Mouse (Mus musculus): ENCODE data around the gene Anp32a. TPM values are rescaled to one million over a fixed set of nuclear protein-coding genes. Genes with fewer than 3 reads are reported as not detected.

Anp32a gene
- polyA plus RNA-seq, 1 experiment from 2014 or later, result 1,273 TPM

DNA sequence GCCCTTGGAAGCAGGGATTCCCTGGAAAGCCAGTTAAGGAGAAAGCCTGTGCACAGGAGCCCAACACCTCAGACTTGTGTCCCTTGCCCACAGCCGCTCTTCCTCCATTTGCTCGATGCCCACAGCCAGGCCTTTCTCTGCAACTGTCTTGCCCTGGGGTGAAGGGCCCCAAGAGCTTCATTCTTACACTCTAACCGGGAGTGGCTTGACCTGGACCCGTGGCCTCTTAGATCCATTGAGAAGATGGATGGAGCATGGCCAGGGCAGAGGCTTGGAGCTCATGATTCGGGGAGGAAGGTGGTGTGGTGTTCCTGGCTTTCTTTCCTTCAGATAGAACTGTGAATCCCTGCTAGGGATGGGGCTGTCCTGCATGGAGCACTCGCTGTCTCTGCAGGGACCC lies 28.1 kb downstream of the Anp32a start:
- H3K27ac ChIP-seq, result no peak overlapping the region
- no peak overlapping the region for H3K4me3 ChIP-seq (ENCODE audit: inconsistent target)
- no peaks in the 10 kb centered on the region for H3K36me3 ChIP-seq (ENCODE audit: inconsistent target)
- H3K79me2 ChIP-seq (ENCODE audit: inconsistent target), result peaks cover 81% of the 10 kb centered on the region
- 95% methylated on average over 6 of the region's 6 CpGs for WGBS (ENCODE audit: missing documents)

DNA sequence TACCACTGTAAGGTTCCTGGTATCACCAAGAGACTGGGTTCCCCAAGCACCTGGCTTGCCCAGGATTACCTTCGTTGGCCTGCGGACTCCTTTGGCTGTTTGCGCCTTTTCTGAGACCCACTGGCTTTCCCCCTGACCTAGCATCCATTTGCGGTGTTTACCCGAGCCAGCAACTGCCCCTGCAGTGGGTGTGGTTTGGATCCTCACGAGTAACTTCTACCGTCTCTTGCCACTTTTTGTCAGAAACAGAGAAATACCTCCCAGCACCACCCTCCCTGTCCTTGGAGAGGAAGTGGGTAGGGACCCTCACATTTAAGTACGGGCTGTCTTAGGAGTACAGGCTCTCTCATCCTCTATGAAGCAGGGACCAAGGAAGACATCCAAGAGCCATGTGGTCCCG lies 29.1 kb downstream of the Anp32a start:
- 62% methylated on average over 8 of the region's 9 CpGs for WGBS (ENCODE audit: missing documents)
- Histone ChIP-seq H3K79me2 (ENCODE audit: inconsistent target) (peaks cover 71% of the 10 kb centered on the region), H3K4me3 (ENCODE audit: inconsistent target) (no peak overlapping the region), H3K36me3 (ENCODE audit: inconsistent target) (no peaks in the 10 kb centered on the region), H3K27ac (no peak overlapping the region)

DNA sequence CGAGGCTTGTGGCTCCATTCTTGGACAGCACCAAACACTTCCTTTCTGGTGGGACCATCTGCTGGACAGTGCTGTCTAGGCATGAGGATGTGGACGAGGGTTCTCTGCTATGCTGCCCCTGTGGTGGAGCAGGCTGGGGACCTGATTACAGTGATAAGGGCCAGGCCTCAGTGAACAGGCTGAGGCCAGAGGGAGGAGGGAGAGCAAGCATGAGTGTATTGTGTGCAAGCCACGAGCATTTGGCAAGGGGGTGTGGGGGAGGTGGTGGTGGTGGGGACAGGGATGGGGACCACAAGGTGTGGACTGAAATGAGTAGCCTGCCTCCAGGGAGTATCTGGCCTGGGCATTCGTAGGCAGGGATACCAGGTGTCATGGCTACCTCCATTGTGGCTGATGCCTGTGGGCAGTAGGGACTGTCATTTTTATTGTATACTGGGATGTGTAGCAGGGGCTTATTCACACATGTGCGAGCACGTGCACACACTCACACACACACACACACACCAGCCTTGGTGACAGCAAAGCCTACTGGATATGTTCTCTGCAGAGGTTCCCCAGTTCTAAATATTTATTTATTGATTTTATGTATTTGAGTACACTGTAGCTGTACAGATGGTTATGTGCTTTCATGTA lies 29.7 kb downstream of the Anp32a start:
- 74% methylated on average over 6 of the region's 6 CpGs for WGBS (ENCODE audit: missing documents)
- Histone ChIP-seq H3K27ac (no peak overlapping the region), H3K36me3 (ENCODE audit: inconsistent target) (peaks cover 3% of the 10 kb centered on the region; the same call in 1 of the 2 replicates), H3K4me3 (ENCODE audit: inconsistent target) (no peak overlapping the region), H3K79me2 (ENCODE audit: inconsistent target) (peaks cover 69% of the 10 kb centered on the region)

DNA sequence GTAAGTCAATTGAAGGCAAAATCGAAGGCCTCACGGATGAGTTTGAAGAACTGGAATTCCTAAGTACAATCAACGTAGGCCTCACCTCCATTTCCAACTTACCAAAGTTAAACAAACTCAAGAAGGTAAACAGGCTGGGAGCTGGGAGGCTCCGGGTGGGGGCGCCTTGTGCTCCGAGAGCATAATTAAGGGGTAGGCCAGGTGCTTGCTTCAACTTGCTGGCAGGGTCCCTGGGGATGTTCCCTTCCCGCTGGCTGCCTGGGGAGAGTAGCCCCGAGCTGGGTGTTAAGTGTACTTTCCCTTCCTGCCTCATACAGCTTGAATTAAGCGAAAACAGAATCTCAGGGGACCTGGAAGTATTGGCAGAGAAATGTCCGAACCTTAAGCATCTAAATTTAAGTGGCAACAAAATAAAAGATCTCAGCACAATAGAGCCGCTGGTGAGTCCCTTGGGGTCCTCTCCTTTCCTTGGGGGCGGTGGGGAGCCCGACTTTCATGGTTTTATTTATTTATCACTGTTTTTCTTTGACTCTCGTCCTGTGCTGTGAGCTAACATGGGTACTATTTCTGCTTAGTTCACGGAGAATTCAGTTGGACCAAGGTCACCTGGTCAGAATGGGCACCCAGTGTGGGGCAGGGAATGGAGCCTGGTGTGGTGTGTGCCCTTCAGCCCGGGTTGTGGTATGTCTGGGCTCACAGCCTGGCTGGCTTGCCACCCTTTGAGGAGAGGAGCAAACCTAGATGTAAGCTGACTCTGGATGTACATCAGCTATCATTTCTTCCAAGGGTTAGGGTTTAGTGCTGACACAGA lies 30.9 kb downstream of the Anp32a start:
- 92% methylated on average over 13 of the region's 16 CpGs for WGBS (ENCODE audit: missing documents)
- peaks cover 57% of the 10 kb centered on the region for H3K79me2 ChIP-seq (ENCODE audit: inconsistent target)
- no peak overlapping the region for H3K27ac ChIP-seq
- no peak overlapping the region for H3K4me3 ChIP-seq (ENCODE audit: inconsistent target)
- peaks cover 11% of the 10 kb centered on the region; the same call in 1 of the 2 replicates for H3K36me3 ChIP-seq (ENCODE audit: inconsistent target)

DNA sequence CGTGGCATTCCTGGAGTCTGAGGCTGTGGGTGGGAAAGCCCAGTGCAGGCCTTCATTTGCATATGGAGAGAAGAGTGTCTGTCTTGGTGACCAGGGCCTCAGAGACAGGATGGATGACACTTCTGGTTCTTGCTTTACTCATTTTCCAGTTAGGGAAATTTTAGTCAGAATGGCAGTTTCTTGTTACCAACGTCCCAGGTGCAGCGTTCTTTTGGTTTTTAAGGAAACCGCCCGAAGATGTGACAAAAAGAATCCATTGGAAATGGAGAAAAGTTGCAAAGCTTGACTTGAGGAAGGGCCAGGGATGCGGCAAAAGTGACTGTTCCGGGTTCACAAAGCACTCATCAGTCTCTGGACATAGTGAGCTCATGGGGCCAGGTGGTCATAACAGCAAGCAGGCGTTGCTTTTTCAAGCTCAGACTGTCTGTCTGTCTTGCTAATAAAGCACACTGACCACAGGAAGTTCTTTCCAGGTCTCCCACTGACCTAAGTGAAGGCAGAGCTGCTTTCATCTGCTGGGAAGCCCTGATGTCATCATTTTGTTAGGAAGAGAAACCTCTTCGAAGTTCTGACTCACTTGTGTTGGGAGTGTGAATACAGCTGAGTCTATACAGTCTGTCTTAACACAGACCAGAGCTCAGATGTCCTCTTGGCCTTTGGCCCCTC lies 31.6 kb downstream of the Anp32a start:
- peaks cover 50% of the 10 kb centered on the region for H3K79me2 ChIP-seq (ENCODE audit: inconsistent target)
- no peak overlapping the region for H3K4me3 ChIP-seq (ENCODE audit: inconsistent target)
- H3K36me3 ChIP-seq (ENCODE audit: inconsistent target), result peaks cover 18% of the 10 kb centered on the region; the same call in 1 of the 2 replicates
- 77% methylated on average over 9 of the region's 9 CpGs for WGBS (ENCODE audit: missing documents)
- H3K27ac ChIP-seq, result peak overlapping the region; percentile 84

DNA sequence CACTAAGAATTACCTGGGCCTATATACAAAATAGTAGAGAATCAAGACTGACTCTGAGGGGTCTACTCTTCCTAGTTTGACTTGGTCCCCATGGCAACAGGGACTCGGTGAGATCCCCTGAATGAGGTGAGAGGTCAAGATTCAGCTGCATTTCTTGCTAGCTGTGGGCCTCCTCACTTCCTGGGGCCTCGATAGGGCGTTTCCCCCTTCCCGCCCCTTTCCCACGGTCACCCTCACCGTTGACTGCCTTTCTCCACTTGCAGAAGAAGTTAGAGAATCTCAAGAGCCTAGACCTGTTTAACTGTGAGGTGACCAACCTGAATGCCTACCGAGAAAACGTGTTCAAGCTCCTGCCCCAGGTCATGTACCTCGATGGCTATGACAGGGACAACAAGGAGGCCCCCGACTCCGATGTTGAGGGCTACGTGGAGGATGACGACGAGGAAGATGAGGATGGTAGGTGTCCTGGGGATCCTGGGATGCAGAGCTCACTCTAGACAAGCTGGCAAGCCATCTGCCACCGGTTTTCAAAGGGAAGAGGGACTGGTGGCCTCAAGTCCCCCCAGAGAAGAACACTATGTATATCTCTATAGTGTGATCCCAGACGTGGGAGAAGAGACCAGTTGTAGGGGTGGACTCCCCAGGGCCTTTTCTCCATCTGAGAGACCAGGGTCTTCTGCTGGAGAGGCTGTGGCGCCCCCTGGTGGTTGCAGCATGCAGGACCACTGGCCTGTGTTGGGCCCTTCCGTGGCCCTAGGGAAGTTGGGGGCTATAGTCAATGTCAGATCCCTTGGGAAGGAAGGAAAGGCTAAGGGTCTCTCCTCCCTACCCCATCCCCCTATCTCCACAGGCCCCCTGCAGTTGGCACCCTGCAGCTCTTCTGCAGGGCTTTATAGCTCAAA lies 32.4 kb downstream of the Anp32a start:
- 52% methylated on average over 17 of the region's 18 CpGs for WGBS (ENCODE audit: missing documents)
- Histone ChIP-seq H3K79me2 (ENCODE audit: inconsistent target) (peaks cover 42% of the 10 kb centered on the region), H3K27ac (peak overlapping the region; percentile 84), H3K36me3 (ENCODE audit: inconsistent target) (peaks cover 26% of the 10 kb centered on the region; the same call in 1 of the 2 replicates), H3K4me3 (ENCODE audit: inconsistent target) (no peak overlapping the region)

DNA sequence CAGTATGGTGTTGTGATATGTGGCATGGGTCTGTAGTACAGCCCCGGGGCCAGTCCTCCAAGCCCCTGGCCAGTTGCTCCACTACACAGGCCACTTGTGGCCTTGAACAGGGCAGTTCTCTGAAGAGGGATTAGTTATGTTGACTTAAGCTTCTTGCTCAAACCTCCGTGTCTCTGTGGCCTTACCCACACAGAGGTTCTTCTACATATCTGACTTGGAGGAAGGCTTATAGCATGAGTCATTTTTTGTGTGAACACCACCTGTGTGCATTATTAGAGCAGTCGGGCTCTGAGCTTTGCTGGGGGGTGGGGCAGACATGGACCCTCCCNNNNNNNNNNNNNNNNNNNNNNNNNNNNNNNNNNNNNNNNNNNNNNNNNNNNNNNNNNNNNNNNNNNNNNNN lies 33.2 kb downstream of the Anp32a start:
- Histone ChIP-seq H3K4me3 (ENCODE audit: inconsistent target) (peak overlapping the region; percentile 27), H3K36me3 (ENCODE audit: inconsistent target) (peaks cover 27% of the 10 kb centered on the region; the same call in 1 of the 2 replicates)
- WGBS (ENCODE audit: missing documents), result 53% methylated on average over 3 of the region's 3 CpGs

DNA sequence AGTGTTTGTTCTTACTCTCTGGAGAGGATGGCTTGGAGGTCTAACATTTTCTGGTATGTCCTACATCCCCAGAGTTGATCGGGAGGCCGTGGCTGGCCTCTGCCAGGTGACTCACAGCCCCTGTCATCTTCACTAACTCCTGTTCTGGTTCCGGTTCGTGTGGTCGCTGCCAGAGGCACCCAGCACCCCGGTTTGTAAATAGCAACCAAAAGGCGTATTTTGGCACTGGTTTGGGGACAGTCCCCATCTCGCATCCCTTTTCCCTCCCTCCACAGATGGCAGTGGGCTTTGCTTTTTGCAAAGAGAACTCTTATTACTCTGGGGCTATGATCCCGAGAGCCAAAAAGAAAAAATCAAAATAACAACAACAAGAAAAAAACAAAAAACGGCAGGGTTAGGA lies 36.8 kb downstream of the Anp32a start:
- Histone ChIP-seq H3K79me2 (ENCODE audit: inconsistent target) (peaks cover 4% of the 10 kb centered on the region; the same call in 1 of the 2 replicates), H3K36me3 (ENCODE audit: inconsistent target) (peaks cover 27% of the 10 kb centered on the region; the same call in 1 of the 2 replicates), H3K4me3 (ENCODE audit: inconsistent target) (no peak overlapping the region), H3K27ac (no peak overlapping the region)
- 96% methylated on average over 9 of the region's 10 CpGs for WGBS (ENCODE audit: missing documents)

More for the DNA sequence above, 33.2 kb downstream of the Anp32a start:
- H3K79me2 ChIP-seq (ENCODE audit: inconsistent target), result peaks cover 34% of the 10 kb centered on the region
- H3K27ac ChIP-seq, result peak overlapping the region; percentile 84

DNA sequence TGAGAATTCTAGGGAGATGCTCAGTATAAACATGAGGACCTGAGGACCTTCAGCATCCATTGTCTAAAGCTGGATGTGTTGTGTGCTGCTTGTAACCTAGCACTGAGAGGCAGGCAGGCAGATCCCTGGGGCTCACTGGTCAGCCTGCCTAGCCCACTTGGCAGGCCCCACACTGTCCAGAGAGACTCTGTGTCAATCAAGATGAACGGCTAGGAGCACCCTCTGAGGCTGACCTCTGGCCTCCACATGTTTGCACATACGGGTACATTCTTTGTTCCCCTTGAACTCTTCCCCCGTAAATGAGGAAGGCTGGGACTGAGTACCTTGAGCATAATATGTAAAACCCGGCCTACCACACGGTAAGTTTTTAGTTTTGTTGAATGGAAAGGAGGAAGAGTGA lies 39.3 kb downstream of the Anp32a start:
- Histone ChIP-seq H3K36me3 (ENCODE audit: inconsistent target) (peaks cover 27% of the 10 kb centered on the region; the same call in 1 of the 2 replicates), H3K4me3 (ENCODE audit: inconsistent target) (no peak overlapping the region), H3K27ac (no peak overlapping the region), H3K79me2 (ENCODE audit: inconsistent target) (peaks cover 4% of the 10 kb centered on the region; the same call in 1 of the 2 replicates)
- 84% methylated on average over 5 of the region's 5 CpGs for WGBS (ENCODE audit: missing documents)

DNA sequence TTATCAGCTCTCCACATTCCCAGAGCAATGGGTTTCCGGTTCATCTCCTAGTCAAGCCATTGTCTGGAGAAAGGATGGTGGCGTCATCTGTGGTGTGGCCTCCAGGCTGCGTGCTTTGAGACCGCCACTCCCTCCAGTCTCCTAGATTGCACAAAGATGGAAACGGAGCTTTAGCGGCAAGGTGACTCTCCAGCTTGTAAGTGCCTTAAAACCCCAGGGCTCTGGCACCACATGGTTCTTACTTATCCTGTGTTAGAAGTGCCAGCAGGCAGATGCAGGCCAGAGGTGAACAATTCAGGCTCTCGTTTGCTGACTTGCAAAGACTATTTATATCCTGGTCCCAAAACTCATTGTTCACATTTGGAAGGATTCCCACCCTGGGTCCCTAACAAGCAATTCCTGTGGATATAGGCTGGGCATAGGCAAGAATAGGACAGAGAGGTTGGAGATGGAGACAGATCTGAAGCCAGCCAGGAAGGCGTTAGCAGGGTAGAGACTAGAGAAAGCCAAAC lies 40.4 kb downstream of the Anp32a start:
- H3K27ac ChIP-seq, result no peak overlapping the region
- 81% methylated on average over 8 of the region's 8 CpGs for WGBS (ENCODE audit: missing documents)

DNA sequence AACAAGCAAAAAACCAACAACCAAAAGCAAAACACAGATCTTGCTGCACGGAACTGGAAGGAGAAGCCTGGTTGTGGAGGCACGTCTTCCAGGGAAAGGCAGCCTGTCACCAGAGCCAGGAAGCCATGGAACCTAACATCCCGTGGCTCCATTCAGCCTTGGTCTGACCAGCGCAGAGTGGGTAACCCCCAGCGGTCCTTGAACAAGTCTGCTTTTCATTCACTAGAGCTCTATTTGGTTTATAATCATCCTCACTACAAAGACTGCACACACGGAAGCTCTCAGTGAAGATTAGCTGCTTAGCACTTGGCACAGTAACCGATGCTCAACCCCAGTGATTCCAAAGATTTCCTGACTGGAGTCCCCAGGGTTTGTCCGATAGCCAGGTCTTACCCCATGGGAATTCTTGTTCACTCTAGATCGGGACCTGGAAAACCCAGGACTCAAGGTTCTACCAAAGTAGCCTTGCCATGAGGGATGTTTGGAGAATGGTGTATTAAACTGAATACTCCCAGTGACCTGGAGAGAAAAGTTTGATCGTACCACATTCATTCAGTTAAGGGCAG lies 41.5 kb downstream of the Anp32a start:
- no peak overlapping the region for H3K4me3 ChIP-seq (ENCODE audit: inconsistent target)
- WGBS (ENCODE audit: missing documents), result 88% methylated on average over 10 of the region's 10 CpGs

More for the DNA sequence above, 40.4 kb downstream of the Anp32a start:
- Histone ChIP-seq H3K4me3 (ENCODE audit: inconsistent target) (no peak overlapping the region), H3K79me2 (ENCODE audit: inconsistent target) (no peaks in the 10 kb centered on the region), H3K36me3 (ENCODE audit: inconsistent target) (peaks cover 19% of the 10 kb centered on the region; the same call in 1 of the 2 replicates)

DNA sequence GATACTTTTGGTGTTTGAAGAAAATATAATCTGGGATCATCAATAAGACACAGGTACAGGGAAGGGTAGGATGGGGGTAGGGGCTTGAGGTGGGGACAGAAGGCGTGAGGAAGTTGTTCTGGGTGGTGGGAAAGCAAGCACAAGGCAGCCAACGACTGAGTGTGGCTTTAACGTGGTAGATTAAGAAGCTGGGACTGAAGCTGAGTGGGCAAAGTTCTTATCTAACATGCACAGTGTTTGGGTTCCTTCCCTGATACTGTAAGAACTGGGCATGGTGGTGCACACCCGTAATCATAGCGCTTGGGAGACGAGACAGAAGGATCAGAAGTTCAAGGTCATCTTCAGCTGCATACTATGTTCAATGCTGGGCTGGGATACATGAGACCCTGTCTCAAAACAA lies 44.0 kb downstream of the Anp32a start:
- 54% methylated on average over 6 of the region's 6 CpGs for WGBS (ENCODE audit: missing documents)
- no peaks in the 10 kb centered on the region for H3K79me2 ChIP-seq (ENCODE audit: inconsistent target)
- no peaks in the 10 kb centered on the region for H3K36me3 ChIP-seq (ENCODE audit: inconsistent target)
- H3K27ac ChIP-seq, result no peak overlapping the region
- H3K4me3 ChIP-seq (ENCODE audit: inconsistent target), result no peak overlapping the region

More for the DNA sequence above, 41.5 kb downstream of the Anp32a start:
- Histone ChIP-seq H3K79me2 (ENCODE audit: inconsistent target) (no peaks in the 10 kb centered on the region), H3K36me3 (ENCODE audit: inconsistent target) (peaks cover 10% of the 10 kb centered on the region; the same call in 1 of the 2 replicates), H3K27ac (no peak overlapping the region)

DNA sequence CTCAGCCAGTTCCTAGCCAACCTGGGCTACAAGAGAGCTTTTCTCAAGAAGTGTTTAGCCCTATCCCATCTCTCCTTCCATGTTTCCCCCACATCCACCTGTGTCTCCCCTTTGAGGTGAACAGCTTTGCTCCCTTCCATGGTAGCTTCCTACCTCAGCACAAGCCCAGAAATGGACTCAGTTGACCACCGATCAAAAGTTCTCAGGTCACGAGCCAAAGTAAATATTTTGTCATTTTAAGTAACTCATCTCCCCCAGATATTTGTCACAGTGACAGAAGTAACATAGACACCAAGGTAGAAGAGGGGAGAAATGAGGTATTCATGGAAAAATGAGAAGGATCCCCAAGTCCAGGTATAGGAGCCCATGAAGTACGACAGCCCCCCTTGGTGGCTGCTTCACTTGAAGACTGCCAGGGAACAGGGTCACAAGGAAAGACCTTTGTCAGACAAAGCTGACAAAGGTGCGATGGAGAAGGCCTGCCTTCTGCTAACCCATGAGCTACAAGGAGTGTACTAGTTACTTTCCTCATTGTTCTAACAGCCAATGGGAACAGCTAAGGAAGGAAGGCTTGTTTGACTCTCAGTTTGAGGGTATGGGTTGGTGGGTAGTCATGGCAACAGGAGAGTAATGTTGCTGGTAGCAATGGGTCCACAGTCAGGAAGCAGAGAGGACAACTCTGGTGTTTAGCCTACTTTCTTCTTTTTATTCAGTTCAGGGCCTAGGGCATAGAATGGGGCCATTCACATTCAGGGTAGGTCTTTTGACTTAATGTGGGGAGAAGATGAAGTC lies 44.8 kb downstream of the Anp32a start:
- no peak overlapping the region for H3K27ac ChIP-seq
- no peak overlapping the region for H3K4me3 ChIP-seq (ENCODE audit: inconsistent target)
- H3K79me2 ChIP-seq (ENCODE audit: inconsistent target), result no peaks in the 10 kb centered on the region
- 98% methylated on average over 4 of the region's 4 CpGs for WGBS (ENCODE audit: missing documents)
- H3K36me3 ChIP-seq (ENCODE audit: inconsistent target), result no peaks in the 10 kb centered on the region

Measured in macrophage (primary cell).